Mouse (Mus musculus) frontal cortex, adult (tissue): ENCODE measurements around the gene Nmnat3.
"Not testable (repeated sequence)": the region's sequence is repeated elsewhere in the genome, so short reads cannot be mapped to it uniquely, and the experiment has no call there.

Experiments used
- ATAC-seq: cut with Nextera tagmentation; 2 replicates; pipeline ENCODE4 v1.9.2; 2017; ENCODE audit warnings: mild to moderate bottlenecking, moderate library complexity, mixed read lengths; ENCODE audit not compliant: low TSS enrichment

The Nmnat3 gene

DNA sequence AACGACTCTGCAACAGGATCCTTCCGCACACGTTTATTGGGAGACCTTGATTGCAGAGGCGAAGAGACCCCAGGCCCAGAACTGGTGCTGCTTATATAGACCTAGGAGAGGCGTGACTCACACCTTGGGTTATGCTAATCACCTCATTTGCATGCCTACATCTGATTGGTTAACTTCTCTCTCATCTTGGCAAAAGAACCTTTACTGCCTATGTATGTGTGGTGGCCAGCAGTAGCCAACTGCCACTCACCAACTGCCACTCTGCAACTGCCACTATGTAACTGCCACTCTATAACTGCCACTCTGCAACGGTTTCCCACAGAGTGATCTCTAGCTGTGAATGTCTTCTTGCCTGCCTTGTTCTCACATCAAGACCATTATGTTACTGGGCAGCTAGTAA lies at the start of gene Nmnat3:
Gene Nmnat3, plus strand, starts transcription at position 301 of the 400 bp plus-strand sequence.
- not testable (repeated sequence) for ATAC-seq

DNA sequence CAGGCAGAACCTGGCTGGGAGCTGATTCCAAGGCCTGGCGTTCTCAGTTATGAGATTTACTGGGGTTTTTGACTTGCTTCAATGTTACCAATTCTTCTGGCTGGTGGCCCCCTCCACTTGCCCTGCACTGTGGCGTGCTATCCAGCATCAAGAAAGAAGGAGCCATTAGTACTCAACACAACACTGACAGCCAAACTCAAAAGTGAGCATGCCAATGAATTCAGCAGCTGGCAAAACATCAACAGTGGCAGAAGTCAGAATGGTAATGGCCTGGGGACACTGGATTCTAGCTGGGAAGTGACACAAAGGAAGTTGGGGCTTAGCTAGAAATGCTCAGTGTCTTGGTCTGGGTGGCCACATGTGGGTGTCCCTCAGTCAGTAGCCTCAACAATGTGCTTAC lies 43.8 kb upstream of the Nmnat3 start:
- no peak for ATAC-seq

GRCm38 (mm10) chr9:98244223-98244622 lies 43.0 kb upstream of the Nmnat3 start:
- ATAC-seq = peak; percentile 96

DNA sequence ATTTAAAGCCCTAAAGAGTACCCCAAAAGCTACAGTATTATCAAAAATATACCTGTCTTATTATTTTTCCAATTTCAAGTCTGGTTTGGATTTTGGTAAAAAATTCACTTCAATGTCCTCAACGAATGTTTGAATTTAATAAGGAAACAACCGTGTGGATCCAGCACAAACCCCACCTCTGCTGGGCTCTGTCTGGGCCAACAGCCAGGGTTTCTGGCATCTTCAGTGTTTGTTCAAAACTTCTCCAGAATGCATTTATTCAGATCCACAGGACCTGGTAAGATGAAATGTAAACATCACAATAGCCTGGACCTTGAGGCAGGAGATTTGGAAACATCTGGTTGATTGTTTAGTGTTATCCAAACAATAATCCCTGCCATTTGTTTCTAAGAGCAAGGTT lies 42.0 kb upstream of the Nmnat3 start:
- ATAC-seq = no peak

- ATAC-seq = no peak
These were observed 40.9 kb upstream of the Nmnat3 start for GRCm38 (mm10) chr9:98246351-98246750.

GRCm38 (mm10) chr9:98260210-98260609 lies 27.0 kb upstream of the Nmnat3 start:
- ATAC-seq = no peak

- no peak for ATAC-seq
These were observed 25.7 kb upstream of the Nmnat3 start for GRCm38 (mm10) chr9:98261461-98262011.

GRCm38 (mm10) chr9:98264916-98265315 lies 22.3 kb upstream of the Nmnat3 start:
- ATAC-seq = peak; percentile 72

DNA sequence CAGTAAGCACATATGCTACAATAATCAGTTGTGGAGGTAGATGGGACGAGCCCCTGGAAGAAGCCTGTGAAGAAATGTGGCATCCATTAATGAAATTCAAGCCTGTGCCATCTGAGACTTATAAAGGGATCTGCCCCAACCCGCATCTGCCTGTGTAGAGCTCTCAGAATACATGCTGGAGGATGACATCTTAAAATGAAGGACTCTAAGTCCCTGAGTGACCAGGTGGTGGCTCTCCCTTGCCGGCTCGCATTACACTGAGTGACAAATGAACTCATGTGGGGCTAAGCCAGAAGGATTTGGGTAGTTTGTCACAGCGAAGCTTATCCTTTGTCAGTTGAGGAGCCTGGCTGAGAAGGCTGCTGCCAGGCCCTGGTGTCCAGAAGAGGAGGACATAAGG lies 14.5 kb upstream of the Nmnat3 start:
- no peak for ATAC-seq

- no peak for ATAC-seq
These were observed 12.2 kb upstream of the Nmnat3 start for GRCm38 (mm10) chr9:98275080-98275479.

DNA sequence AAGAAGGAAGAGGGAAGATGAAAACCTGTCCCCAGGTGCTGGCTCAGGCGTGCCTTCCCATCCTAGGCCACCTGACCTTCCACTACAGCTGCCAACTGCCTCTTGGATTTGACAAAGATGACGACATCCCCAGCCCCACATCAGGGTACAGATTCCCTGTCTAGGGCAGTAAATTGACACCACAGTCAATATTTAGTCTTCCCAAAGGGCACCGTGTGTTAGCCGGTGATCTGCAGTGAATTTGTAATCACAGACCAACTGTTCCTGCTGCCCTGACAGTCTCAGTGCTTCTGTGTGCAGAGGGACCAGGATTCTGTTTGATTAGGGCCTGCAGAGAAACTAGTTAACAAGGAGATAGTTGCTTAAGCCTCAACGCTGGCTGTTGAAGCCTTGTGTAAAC lies 7.1 kb upstream of the Nmnat3 start:
- no peak for ATAC-seq

DNA sequence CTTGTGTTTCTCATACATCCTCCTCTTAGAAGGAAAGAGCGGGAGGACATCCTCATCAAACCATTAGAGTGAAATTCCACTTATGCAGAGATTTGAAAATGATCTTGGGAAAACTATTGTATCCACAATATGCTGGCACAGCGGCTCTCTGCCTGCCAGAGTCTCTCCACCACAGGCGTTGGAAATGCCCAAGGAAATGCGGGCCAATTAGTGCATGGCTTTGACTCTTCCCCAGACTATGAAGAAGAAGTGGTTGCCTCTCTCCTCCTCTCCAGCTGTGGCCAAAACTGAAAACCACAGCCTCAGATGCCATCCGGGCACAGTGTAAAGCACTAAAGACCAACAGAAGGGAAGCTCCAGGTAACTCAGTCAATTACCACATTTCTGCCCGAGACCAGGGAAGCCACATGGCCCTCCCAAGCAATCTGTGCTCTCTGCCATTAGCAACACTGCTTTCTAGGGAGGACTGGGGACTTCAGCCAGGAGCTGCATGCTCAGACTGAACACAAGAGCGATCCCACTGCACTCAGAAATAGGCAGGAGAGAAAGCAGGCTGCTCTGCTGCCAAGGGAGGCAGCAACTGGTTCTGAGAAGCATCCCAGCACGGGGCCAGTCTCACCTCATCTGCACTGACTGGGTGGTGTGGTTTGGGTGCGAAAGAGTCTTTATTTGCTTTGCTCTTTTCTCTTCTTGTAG lies 1.5 kb upstream of the Nmnat3 start:
- ATAC-seq = peak; percentile 71

DNA sequence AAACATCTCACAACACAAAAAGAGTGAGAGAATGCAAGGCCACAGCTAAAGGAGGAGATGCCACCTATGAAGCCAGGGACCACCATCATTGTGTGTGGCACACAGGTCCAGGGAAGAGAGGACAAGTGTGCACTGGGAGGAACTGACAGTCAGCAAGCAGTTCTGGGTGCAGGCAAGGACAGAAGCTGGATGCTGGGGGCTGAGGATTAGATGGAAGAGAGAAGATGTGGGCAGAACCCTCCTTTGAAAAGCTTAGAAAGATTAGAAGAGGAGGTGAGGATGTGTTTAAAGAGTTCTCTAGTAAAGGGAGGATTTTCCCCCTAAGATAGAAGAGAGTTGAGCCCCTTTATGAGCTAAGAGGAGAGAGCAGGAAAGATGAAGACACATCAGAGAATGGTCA lies 2.4 kb downstream of the Nmnat3 start:
- peak; percentile 52 for ATAC-seq

- peak; percentile 54 for ATAC-seq
These were observed 3.4 kb downstream of the Nmnat3 start for GRCm38 (mm10) chr9:98290591-98290990.

DNA sequence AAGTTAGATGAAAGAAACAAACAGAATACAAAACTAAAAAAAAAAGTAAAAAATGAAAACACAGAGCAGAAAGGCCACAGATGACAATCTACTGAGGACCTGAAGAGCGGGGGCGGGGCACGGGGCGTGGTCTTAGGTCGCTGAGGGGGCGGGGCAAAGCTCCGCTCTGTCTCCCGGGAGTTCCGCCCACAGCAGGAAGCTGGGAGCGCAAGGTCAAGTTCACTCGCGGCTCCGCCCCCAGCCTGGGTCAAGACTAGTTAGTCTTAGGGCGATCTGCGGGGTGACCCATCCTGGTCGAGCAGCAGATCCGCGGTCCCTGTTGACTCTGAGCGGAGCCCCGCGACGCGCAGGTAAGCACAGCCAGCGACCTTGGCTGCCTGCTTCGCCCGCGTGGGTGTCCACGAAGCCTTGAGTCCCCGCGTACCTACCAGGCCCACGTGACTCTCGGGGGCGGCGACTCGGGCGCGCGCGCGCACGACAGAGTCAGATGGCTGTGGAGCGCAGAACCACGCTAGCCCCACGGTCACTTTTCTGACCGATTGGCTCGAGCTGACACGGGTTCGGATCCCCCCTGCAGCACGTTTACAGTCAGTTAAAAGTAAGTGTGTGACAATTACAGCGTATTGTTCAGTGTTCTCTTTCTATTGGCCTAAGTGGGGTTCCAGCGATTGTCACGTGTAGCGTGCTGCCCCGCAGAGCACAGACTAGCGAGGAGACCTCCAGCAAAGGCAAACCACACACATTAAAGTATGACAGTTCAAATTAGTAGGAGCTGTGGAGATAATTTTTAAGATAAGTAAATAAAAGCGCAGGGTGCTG lies 9.4 kb downstream of the Nmnat3 start:
- peak; percentile 62 for ATAC-seq

GRCm38 (mm10) chr9:98297234-98297936 lies 10.2 kb downstream of the Nmnat3 start:
- ATAC-seq = peak; percentile 38; the same call in 1 of the 2 replicates

DNA sequence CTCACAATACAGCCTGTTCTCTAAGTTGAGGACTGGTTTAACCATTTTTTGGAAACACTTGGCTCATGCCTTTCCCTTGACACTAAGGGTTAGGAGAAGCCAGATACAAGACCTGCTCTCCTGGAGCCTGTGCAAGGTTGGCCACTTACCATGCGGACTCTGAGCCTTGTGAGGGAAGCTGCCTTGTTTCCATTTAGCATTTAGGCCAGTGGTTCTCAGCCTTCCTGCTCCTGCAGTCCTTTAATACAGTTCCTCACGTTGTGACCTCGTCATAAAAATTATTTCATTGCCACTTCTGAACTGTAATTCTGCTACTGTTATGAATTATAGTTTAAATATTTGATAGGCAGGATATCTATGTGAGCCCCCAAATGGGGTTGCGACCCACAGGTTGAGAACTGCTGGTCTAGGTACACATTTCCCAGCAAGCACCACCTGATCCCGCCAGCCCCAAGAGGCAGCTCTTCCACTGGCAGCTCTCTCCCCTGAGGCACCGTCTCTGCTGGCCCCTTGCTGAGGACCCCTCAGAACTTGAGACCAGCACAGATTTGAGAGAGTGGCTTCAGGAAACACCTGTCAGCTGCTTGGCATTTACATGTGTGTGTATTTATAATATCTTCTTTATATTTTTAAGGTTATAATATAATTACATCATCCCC lies 10.8 kb downstream of the Nmnat3 start:
- no peak for ATAC-seq

DNA sequence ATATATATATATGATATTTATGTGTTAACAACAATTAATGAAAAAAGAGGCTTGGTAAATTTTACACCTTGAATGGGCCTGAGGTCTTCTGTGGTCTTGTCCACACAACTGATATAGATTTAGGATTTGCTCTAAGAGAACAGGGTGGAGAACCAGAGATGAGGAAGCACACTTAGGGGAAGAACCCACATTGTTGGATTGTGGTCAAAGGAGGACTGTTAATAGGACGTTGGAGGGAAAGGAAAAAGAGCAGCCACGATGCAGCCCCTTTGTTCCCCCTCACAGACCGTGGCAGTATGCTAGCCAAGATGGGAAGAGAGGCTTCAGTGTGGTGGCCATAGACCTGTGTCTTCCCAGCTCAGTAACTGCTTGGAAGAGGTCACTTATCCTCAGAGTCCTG lies 11.5 kb downstream of the Nmnat3 start:
- ATAC-seq = no peak

DNA sequence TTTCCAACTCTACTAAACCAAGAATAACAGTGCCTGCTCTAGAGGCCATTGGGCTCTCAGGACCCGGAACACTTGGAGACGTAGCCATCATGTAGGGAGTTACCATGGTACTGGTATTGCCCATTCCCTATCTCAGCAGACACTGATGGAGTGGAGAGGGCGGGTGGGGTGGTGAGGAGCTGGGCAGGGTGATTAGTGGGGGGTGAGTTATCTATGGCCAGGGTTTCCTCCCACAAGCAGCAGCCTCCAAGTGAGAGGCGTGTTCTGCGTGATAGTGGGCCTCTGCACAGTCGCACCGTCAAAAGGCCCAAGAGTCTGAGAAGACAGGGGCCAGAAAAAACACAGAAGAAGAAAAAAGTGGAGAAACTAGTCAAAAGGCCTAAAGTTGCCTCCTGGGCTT lies 12.0 kb downstream of the Nmnat3 start:
- no peak for ATAC-seq

DNA sequence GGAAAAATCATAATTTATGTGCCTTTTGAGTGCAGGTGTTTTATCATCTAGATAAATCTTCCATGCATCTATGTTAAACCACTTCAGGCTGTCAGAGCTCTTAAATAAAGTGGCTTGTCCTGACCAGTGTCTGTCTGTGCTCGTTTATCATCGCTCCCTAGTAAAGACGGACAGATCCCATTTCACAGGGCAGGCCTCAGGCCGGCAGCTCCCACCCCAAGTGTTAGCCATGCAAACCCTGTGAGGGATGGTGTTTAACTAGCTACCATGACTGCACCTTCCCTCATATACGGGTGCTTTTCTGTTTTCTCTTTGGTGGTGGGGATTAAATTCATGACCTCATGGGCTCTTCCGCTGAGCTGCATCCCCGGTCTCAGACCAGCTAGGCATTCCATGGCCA lies 13.3 kb downstream of the Nmnat3 start:
- no peak for ATAC-seq

DNA sequence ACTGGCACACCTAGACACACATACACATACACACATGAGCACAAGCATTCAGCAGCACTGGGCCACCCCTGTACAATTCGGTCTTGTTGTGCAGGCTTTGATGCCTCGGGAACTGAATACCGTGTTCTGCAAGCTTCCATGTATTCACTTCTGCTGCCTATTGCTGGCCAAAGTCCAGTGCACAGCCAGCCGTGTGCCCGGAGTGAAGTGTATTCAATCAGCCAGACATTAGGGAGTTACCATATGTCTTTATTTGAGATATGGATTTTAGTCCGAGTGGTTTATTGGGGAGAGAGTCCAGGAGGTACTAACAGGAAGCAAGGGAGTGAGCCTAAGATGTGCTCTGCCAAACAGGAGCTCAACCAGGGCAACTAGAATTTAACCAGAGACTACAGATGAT lies 19.8 kb downstream of the Nmnat3 start:
- ATAC-seq = no peak
